Mouse (Mus musculus) monocyte, adult 2 months (primary cell): ENCODE results near the gene Hsd17b1.
"Not testable (repeated sequence)": the region's sequence is repeated elsewhere in the genome, so short reads cannot be mapped to it uniquely, and the experiment has no call there.

Experiments
- DNase-seq, 2 experiments: peaks; one replicate each; pipeline ENCODE4 v3.0.0; 2022; ENCODE audit warnings: low spot score in 2 of 2, low read depth in 1 of 2

Gene Hsd17b1

DNA sequence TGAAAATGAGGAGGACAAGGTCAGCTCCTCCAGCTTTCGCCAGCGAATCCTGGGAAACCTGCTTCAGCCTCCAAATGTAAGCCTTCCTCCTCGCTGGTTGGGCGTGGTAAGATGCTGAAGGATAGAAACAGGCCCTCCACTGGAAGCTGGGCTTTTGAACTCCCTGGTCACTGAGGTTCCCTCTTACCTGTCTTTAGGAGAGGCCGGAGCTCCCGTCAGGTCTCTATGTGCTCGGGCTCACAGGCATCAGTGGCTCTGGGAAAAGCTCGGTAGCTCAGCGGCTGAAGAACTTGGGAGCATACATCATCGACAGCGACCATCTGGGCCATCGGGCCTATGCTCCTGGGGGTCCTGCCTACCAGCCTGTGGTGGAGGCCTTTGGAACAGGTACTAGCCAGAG is 6.6 kb downstream of the Hsd17b1 start:
- no peak for DNase-seq

DNA sequence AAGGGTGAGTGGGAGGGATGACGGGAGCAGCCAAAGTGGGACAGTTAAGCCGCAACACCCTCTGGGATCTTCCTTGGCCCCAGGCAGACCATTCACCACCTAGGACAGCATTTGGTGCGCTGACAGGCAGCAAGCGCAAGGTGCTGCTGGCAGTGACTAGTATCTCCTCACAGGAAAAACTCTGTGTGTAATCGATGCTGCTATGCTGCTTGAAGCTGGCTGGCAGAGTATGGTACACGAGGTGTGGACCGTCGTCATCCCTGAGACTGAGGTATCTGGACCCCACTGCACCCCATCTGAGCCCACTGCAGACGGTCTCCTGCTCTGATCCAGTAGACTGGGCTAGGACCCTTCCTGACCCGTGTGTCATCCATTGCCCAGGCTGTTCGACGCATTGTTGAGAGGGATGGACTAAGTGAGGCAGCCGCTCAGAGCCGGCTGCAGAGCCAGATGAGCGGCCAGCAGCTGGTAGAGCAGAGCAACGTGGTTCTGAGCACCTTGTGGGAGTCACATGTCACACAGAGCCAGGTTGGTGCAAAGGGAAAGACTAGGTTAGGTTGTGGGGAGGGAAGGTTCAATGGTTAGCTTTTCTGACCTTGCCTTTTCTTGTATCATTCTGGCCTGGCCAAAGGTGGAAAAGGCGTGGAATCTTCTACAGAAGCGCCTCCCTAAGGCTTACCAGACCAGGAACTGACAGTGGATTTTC is 7.6 kb downstream of the Hsd17b1 start:
- no peak for DNase-seq

DNA sequence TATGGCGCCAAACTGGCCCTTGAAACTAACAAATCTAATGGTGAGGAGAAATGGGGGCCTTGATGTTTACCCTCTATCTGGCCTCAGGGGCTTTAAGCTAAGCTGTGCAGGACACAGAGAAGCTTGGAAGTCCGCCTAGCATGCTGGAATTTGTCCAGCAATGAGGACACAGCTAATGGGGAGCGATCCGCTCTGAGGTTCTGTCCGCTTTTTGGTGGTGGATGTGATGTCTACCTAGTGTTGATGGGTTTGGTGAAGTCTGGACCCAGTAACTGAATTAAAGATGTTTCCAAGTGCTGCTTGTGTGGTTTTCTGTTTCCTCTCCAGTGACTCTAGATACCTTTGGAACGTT is 8.1 kb downstream of the Hsd17b1 start:
- DNase-seq = no peak

DNA sequence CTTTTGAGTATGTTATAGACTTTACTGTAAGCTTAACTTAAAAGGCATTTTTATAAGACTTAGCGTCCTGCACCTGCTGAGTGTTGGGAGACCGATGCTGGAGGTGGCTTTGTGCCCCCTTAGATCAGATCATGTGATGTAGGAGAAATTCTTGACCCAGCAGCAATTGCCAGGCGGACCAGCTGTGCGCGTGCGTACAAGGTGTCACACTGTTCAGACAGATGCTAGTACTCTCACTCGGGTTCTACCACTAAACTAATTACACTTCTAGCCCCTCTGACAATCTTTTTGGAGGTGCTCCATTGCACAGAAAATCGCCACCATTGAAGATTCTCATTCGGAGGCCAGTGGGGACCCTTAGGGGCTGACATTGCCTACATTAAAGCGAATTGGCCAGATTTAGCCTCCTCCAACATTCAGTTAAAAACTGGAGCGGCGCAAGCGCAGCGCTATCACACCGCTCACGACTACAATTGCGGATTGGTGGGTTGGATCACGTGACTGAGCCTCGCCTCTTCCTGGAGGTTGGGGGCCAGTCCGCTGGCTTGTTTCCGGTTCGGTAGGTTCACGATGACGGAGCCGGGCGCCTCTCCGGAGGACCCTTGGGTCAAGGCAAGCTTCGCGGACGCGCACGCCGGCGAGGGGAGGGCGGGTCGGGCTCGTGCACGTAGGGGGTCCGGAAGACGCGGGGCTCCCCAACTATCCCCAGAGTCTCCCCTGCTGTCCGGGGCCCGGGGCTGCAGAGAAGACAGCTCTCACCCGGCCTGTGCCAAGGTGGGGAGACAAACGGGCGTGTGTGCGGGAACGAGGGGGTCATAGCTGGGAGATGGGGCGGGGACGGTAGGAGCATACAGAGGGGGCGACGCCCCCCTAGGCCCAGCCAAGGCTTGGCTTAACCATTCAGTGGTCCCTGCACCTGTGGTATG is 8.8 kb downstream of the Hsd17b1 start, which contains the start of gene Mlx:
TSS of gene Mlx (plus strand) at position 522 of the 926 bp plus-strand sequence.
- DNase-seq = peak; percentile 61 to 73

DNA sequence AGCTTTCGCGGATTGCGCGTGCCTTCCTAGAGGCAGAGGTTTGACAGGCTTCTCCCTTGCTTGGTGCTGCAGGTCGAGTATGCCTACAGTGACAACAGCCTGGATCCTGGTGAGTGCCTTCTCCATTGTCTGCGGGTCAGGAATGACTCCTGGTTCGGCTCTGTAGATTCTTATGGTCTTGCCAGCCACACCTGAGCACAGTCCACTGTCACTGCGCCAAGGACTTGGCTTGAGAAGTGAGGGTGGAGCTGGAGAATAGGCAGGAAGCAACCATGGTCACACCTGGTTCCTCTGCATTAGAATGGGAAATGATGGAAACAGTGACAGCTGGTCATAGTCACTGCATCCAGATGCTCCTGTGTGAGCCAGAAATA is 9.5 kb downstream of the Hsd17b1 start:
- no peak for DNase-seq

DNA sequence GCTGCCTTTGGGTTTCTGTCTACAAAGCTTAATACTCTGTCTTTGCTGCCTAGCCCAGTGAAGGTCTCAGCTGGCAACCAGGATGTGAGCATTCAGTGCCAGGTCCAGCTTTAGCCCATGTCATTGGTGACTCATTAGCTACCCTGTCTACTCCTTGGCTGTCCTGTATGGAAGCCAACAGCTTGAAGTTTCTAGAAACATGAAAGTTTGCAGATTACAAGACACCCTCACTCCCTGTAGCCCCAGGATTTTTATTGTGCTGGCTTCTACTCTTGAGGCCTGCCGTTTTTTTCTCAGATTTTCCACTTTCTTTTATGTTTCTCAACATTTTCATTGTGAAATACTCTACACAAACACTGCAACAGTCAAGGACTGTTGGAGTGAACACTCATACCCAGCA is 11.7 kb downstream of the Hsd17b1 start:
- DNase-seq = no peak

DNA sequence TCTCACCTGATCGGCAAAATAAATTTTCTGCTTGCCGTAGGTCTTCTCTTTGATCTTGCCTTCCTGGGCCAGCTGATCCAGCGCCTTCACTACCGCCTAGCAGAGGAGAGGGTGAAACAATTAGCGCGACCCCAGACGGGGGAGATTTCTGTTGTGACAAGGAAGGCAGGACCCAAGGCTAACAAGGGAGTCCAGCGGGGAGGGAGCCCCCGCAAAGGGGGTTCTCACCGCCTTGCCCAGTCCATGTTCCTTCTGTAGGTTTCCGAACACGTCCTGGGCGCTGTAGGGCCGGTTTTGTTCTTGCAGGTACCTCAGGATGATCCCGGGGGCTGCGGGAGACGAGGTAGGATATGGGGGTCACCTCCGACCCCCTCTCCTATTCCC is 16.7 kb downstream of the Hsd17b1 start:
- DNase-seq = no peak

DNA sequence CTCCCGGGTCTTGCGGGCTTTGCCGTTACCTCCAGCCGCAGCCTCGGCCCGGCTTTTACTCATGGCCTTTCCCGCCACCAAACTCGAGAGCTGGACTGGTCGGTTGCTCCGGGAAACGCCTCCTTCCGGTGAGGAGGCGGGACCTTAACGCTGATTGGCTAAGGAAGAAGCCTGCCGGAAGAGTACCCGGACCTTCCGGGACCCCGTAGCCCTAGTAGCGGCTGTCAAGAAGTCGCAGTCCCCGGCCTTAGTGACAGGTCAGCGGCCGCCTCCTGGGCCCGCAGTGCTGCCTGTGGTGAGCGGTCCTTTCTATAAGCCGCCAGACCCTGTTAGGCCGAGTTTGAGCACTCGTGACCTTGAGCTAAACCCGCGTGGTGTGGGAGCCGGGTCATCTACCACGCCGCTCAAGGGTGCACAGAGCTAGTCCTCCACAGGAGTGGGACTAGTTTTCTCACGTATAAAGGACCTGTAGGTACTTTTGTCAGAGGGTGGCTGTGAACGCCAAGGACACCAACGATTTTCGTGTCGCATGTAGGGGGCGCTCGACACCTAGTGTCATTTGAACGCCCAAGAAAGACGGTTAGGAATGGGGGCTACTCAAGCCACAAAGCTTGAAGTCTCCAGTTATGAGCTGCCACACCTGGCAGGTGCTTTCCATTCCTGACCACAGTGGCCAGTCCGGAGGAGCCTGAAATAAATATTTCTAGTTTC is 17.3 kb downstream of the Hsd17b1 start, which contains the start of gene Psmc3ip:
TSS of gene Psmc3ip (minus strand) at position 123 of the 711 bp plus-strand sequence.
- peak; percentile 78 to 85 for DNase-seq

DNA sequence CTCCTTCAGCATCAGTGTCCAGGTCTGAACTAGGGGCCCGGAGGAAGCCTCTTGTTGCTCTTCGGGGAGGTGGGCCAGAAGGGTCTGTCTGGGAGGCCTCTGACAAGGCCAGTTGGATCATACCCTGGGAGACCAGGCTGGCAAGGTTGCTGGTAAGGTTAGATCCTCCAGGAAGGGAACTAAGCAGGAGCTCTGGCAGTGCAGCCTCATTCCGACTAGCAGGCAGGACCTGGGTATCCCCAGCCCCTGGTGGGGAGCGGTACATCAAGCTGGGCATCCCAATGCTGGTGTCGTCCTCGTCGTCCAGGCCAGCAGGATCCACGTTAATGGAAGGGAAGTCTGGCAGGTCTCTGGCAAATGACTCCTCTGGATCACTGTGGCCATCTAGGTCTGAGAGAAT is 20.0 kb downstream of the Hsd17b1 start:
- DNase-seq = no peak

DNA sequence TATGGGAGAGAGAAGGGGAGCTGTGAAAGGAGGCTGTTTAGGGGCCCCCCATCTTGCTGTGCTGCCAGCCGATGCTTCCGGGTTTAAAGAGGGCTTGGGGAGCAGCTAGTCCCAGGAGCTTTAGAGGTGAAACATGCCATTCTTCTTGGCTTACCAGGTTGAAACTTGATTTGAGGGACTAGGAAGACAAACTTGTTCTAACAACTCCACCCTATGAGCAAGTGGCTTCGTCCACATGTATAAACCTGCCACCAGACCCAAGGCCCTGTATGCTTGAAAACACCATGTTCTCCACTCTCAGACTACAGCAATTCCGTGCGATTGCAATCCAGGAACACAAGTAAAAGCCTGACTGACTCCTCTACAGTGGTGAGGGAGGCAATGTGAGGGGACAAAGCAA is 24.8 kb downstream of the Hsd17b1 start:
- DNase-seq = no peak

DNA sequence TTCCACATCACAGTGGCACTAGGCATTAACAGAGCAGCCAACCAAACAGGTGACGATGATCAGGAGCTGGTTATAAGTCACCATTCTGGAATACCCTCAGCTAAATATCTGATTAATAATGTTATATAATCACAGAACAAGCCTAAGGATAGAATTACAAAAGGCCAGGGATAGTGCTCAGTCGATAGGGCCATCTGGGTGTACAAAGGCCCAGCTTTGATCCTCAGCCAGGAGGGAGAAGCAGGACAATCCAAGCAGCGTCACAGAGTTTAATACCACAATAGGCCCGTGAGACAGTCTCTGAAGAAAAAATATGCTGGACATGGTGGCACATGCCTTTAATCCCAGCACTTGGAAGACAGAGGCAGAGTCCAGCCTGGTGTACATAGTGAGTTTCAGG is 31.1 kb downstream of the Hsd17b1 start:
- DNase-seq = no peak

DNA sequence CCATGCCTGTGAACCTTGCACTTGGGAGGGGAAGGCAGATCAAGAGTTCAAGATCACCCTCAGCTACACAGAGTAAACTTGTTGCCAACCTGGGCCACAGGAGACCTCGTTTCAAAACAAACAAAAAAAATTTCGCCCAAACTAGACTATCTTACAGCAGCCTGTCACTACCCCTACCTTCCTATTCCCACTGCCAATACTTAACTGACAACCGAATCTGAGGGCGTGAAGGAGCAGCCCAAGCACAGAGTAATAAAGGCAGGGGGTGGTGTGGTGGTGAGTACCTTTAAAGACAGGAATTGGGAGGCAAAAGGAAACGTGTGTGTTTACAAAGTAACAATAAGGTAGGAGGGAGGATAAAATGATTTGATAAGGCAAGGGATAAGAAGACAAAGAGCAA is 32.5 kb downstream of the Hsd17b1 start:
- DNase-seq = no peak

DNA sequence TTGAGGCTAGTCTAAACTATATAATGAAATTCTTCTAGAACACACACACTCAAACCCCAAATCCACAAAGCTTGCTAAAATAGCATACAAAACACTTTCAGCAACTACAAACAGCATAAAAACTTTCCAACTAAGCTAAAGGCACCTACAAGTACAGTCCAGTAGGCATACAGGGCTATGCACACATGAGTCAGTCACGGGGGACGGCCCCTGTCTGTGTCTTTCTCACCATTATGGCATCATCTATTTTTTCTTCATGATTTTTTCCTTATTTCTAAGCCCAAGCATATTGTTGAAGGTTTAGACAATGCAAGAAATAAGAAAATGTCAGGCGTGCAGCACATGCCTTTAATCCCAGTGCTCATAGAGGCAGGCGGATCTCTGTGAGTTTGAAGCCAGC is 33.0 kb downstream of the Hsd17b1 start:
- no peak for DNase-seq

DNA sequence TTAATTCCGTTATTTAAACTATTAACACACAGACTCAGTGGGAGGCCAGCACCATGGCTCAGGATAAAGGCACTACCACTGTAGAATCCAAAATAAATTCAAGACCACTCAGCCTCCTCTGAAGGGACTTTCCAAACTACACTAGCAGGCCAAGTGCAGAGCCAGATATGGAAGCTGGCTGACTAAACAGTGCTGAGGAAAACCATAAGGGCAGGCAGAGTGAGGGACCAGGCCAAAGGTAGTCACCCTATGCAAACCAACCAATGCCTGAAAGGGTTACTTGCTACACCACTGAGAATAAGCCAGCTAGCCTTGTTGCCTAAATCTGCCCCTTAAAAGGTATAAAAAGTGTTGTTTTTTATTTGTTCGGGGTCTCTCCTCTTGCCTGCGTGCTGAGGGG is 34.0 kb downstream of the Hsd17b1 start:
- no peak for DNase-seq

DNA sequence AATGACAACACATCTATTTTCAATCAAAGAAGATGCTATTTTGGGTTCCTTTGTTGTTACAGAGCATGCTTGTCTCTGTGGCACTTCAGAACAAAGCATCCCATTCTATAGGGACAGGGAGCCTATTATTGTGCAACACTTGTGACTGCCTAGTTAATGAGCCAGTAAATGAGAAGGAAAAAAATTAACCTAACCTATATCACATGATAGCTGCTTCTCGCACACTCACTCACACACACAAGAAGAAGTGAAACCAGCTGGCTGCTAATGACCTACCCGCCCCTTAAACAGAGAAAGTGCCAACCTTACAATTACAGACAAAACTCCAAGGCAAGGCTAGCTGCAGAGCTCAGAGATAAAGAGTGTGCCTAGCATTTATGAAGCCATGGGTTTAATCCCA is 37.4 kb downstream of the Hsd17b1 start:
- DNase-seq = peak; percentile 36 to 54

DNA sequence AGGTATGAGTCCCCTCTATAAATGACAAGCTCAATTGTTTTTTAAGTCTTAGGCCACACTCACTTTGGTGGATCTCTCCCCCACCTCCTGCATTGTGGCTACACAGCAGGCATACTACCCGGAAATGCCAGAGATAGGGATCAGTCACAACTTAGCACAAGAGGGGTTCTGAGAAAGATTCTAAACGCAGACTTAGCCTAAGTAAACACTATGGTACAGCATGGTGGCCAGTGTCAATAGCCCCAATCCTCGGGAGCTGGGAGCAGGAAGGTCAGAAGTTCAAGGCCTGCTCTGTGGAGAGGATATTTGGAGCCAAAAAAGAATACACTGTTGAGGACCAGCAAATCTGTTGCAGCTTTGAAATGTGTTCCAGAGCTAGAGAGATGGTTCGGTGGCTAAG is 39.9 kb downstream of the Hsd17b1 start:
- no peak for DNase-seq

DNA sequence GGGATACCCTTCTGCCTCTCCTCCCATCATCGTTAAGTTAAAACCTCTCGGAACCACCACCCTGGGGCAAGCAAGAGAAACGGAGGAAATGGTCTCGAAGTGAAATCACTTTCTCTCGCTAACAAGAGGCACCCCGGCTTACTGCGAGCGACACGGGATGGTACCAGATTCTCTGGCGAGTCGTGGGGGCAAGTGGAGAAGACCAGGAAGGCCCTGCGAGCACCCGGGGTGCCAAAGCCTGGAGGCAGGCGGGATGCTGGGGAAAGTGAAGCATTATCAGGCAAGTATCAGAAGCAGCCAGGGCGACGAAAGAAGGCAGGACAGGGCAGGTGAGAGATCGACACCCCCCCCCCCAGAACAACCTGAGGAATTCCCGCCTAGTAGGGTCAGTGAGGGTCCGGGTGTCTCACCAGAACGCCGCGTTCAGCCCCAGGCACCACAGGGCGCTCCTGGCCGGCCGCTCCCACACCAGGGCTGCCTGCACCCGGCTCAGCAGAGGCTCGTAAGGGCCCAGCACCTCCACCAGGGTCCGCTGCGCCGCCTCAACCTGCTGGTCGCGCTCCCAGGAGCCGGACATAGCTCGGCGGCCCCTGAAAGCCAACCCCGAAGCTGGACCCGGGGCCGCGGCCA is 41.0 kb downstream of the Hsd17b1 start:
- DNase-seq = no peak

DNA sequence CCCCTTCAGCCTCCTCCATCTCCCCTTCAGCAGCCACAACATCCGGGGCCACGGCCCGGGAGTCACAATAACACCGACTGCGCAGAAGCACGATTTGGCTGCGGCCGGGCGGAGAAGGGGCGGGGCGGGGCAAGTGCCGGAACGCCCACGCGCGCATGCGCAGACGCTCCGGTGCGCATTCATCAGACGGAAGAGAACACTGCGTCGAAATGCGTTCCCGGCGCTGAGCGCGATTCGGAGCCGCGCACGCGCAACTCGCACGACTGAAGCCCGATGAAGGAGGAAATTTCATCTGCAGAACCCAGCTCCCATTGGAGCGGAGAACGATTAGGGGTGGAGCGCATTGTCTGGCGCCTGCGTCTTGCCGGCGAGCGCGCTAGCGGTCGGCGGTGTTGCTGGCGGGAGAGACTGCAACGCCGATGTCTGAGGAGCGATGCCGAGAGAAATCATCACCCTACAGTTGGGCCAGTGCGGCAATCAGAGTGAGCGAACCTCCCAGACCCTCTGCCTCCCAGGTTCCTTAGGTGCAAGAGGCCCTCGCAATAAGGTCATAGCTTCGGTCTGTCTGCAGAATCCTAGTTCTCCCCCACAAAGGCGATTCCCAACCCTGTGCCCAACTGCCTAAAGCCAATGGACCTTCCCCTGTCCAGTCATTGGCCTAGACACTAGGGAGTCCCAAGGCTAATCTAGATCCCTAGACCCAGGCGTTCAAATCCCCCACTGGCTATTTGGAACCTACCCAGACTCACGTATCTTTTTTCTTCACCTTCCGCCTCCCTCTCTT is 41.7 kb downstream of the Hsd17b1 start, which contains the start of the genes Retreg3 and Tubg1:
TSS of gene Retreg3 (minus strand) at position 133 of the 784 bp plus-strand sequence.
TSS of gene Tubg1 (plus strand) at position 178 of the 784 bp plus-strand sequence.
- DNase-seq = peak; percentile 96 to 99

DNA sequence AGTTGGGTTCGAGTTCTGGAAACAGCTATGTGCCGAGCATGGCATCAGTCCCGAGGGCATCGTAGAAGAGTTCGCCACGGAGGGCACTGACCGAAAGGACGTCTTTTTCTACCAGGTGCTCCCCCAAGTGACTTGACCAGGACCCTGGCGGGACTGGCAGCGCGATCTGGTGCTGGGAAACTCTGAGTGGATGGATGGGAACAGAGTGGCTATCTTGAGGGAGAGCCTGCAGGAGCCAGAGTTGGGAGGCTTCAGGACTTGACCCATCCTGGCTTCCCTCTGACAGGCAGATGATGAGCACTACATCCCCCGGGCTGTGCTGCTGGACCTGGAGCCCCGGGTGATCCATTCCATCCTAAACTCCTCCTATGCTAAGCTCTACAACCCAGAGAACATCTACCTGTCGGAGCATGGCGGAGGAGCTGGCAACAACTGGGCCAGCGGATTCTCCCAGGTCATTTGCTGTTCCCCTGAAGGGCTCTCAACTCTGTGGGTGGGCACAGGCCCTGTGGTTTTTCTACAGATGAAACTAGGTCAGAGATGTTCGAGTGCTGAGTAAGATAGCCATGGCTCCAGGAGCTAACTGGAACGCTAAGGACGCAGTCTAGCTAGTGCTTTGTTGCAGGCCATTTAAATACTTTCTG is 42.5 kb downstream of the Hsd17b1 start:
- no peak for DNase-seq

DNA sequence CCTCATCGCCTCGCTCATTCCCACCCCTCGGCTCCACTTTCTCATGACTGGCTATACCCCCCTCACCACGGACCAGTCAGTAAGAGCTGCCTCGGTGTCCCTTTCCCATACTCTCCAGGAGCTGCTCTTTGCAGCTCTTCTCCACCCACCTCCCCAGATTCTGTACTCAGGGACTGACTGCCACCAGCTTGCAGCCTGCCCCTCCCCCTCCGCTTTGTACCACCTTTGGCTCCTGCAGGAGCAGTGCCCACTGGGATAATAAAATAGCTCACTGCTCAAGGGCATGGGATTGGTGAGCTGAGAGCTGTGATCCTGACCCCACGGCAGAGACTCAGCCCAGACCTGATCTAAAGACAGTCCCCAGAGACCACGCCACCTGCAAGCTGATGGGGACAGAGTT is 46.3 kb downstream of the Hsd17b1 start:
- DNase-seq = not testable (repeated sequence)
